Mouse (Mus musculus) lung, postnatal 0 days (tissue): ENCODE results near the gene Umad1. TPM values are rescaled to one million over a fixed set of nuclear protein-coding genes. Genes with fewer than 3 reads are reported as not detected.
A peak's percentile ranks its signal among the peaks of the same experiment; 100 is the strongest.

Source experiments
- ATAC-seq: fragments of 200-750 bp; cut with Nextera tagmentation; 2 replicates; pipeline ENCODE4 v1.8.0; 2017; ENCODE audit warnings: moderate library complexity
- DNase-seq: peaks from one replicate; pipeline ENCODE4 v3.0.0-alpha.2; 2016; ENCODE audit warnings: low spot score
- H3K27ac ChIP-seq: fragments of 300-500 bp; sonication (generic); 2 replicates; pipeline ENCODE4 v1.5.1; 2014; ENCODE audit warnings: antibody characterized with exemption, mild to moderate bottlenecking, low read length, mixed read lengths
- H3K27me3 ChIP-seq: fragments of 300-500 bp; sonication (generic); replicated peaks from 2 replicates; pipeline ENCODE4 v1.6.1; 2014; ENCODE audit warnings: low read length, mixed read lengths; ENCODE audit not compliant: insufficient read depth
- H3K36me3 ChIP-seq: fragments of 300-500 bp; sonication (generic); 2 replicates; pipeline ENCODE4 v1.6.1; 2014; ENCODE audit warnings: low read length, mixed read lengths; ENCODE audit not compliant: insufficient read depth
- H3K4me1 ChIP-seq: fragments of 300-500 bp; sonication (generic); 2 replicates; pipeline ENCODE4 v1.6.1; 2014; ENCODE audit warnings: antibody characterized with exemption, low read depth, low read length, mixed read lengths; ENCODE audit not compliant: insufficient read depth
- H3K4me2 ChIP-seq: fragments of 300-500 bp; sonication (generic); replicated peaks from 2 replicates; pipeline ENCODE4 v1.6.1; 2014; ENCODE audit warnings: low read depth, mild to moderate bottlenecking, low read length, moderate library complexity, mixed read lengths
- H3K4me3 ChIP-seq: fragments of 300-500 bp; sonication (generic); 2 replicates; pipeline ENCODE4 v1.5.1; 2014; ENCODE audit warnings: low read depth, low read length
- H3K9ac ChIP-seq: fragments of 300-500 bp; sonication (generic); replicated peaks from 2 replicates; pipeline ENCODE4 v1.6.1; 2014; ENCODE audit warnings: low read depth, mild to moderate bottlenecking
- H3K9me3 ChIP-seq: fragments of 300-500 bp; sonication (generic); 2 replicates; pipeline ENCODE4 v1.6.1; 2016; ENCODE audit warnings: low read length, mixed read lengths
- CTCF ChIP-seq: IDR thresholded peaks from 2 replicates; pipeline ENCODE4 v1.5.1; 2016; ENCODE audit warnings: antibody characterized with exemption, mild to moderate bottlenecking
- EP300 ChIP-seq: IDR thresholded peaks from 2 replicates; pipeline ENCODE4 v1.6.1; 2016; ENCODE audit warnings: antibody characterized with exemption, mild to moderate bottlenecking, control low read depth
- WGBS: fragments of 180-500 bp; shearing (Covaris S2); extraction: QIAGEN DNeasy Blood & Tissue Kit; methylation state at CpG from one replicate; pipeline ENCODE4 v1.1.7; 2014; 5-methylcytosine and 5-hydroxymethylcytosine counted together
- polyA plus RNA-seq: library from polyadenylated mRNA; unstranded; fragments of >200 nt; fragmentation: Nextera tagmentation; extraction: Ambion mirVana; gene quantifications from 2 replicates; pipeline ENCODE4 v1.2.1, GENCODE M21; 2015

Gene Umad1
- polyA plus RNA-seq, 1 experiment from 2014 or later: 17.6 TPM

- 59% methylated on average over 10 of the region's 10 CpGs for WGBS
- H3K36me3 ChIP-seq: no peaks in the 10 kb centered on the region
- peaks cover 10% of the 10 kb centered on the region; the same call in 1 of the 2 replicates for H3K4me1 ChIP-seq
- peak; percentile 61 for ATAC-seq
- H3K4me2 ChIP-seq: no peak overlapping the region
- TF ChIP-seq CTCF (no peak), EP300 (peak; percentile 66)
- no peaks in the 10 kb centered on the region for H3K9me3 ChIP-seq
- no peak overlapping the region for H3K9ac ChIP-seq
- H3K27me3 ChIP-seq: no peaks in the 10 kb centered on the region
- DNase-seq: peak; percentile 43
- no peak overlapping the region for H3K27ac ChIP-seq
- no peak overlapping the region for H3K4me3 ChIP-seq
These were observed 208.7 kb downstream of the Umad1 start for GRCm38 (mm10) chr6:8467667-8468337.

DNA sequence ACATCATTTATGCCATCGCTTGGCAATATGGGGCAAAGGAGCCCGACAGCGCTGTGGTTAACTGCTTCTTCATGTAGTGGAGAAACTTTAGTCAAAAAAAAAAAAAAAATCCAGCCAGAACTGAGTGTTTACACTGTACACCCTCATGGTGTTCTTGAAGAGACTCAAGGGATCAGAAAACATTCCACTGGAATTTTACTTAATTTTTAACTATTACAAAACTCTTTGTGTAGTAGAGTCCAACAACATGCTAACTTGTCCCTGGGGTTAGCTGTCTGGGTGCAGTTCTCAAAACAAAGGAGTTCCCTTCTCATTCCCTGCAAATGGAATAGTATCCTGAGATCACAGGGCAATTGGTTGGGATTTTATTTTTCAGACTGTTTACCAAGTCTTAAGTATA, 210.8 kb downstream of the Umad1 start:
- Histone ChIP-seq H3K4me1 (peaks cover 22% of the 10 kb centered on the region; the same call in 1 of the 2 replicates), H3K4me2 (no peak overlapping the region), H3K36me3 (no peaks in the 10 kb centered on the region), H3K27me3 (no peaks in the 10 kb centered on the region), H3K9ac (no peak overlapping the region), H3K27ac (no peak overlapping the region), H3K9me3 (no peaks in the 10 kb centered on the region), H3K4me3 (no peak overlapping the region)
- TF ChIP-seq CTCF (no peak), EP300 (peak; percentile 93)
- 41% methylated on average over 3 of the region's 3 CpGs for WGBS
- ATAC-seq (peak; percentile 70), DNase-seq (peak; percentile 84)

DNA sequence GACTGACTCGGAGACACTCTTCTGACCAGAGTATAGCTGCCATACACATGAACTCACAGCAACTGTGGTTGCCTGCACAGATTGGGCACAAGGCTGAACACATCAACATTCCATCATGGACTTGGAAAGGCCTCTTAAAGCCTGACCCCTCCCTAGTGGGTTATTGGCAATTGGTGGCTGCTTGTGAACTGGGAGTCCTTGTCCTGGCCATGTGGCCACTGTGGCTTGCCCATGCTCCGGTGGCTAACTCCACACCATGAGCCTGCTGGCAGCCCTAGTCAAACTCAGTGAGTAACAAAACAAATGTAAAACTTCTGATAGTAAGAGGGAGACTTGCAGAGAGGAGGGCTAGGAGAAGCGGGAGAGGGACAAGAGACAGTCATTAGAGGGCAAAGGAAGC, 213.0 kb downstream of the Umad1 start:
- H3K4me1 ChIP-seq: peaks cover 25% of the 10 kb centered on the region; the same call in 1 of the 2 replicates
- no peak overlapping the region for H3K9ac ChIP-seq
- no peaks in the 10 kb centered on the region for H3K36me3 ChIP-seq
- H3K4me3 ChIP-seq: no peak overlapping the region
- 69% methylated on average over 3 of the region's 3 CpGs for WGBS
- no peaks in the 10 kb centered on the region for H3K27me3 ChIP-seq
- no peak overlapping the region for H3K27ac ChIP-seq
- H3K9me3 ChIP-seq: no peaks in the 10 kb centered on the region
- TF ChIP-seq EP300 (no peak), CTCF (no peak)
- no peak overlapping the region for H3K4me2 ChIP-seq
- ATAC-seq: no peak
- no peak for DNase-seq

DNA sequence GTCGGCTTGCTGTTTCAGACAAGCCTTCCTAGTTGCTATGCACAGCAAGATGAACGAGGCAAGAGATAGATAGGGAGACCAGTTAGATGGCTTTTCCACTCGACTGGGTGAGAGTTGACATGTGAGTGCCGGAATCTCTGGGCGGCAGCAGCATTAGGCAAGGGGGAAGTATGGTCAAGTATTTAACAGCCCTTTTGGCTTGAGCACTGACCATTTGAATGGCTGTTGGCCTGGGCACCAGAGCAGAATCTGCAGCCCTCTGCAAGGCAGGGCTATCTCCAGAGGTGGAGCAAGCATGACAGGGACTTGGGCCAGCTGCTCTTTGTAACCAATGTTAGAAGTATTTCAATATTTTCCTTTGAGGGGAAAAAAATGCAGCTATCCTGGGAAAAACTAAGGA, 213.8 kb downstream of the Umad1 start:
- 14% methylated on average over 5 of the region's 5 CpGs for WGBS
- ATAC-seq: peak; percentile 75
- Histone ChIP-seq H3K27me3 (no peaks in the 10 kb centered on the region), H3K4me1 (peaks cover 25% of the 10 kb centered on the region; the same call in 1 of the 2 replicates), H3K4me3 (no peak overlapping the region), H3K36me3 (no peaks in the 10 kb centered on the region), H3K27ac (peak overlapping the region; percentile 52), H3K4me2 (no peak overlapping the region), H3K9me3 (no peaks in the 10 kb centered on the region), H3K9ac (no peak overlapping the region)
- no peak for TF ChIP-seq CTCF
- no peak for TF ChIP-seq EP300
- peak; percentile 70 for DNase-seq

DNA sequence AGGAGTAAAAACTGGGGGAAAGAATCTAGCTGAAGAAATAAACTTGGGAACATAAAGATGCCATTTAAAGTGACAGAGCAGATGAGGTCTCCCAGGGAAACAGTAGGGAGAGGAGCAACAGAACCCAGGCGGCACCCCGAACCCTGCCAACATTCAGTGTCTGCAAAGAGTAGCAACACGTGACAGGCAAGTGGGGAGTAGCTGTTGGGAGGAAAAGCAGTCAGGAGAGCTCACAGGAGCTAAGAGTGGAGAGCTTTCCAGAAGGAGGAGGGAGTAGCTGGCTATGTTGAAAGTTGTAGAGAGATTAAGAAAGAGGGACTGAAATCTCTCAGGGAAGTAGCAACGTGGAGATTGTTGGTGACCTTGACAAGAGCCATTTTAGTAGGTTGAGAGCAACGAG, 214.4 kb downstream of the Umad1 start:
- H3K27ac ChIP-seq: peak overlapping the region; percentile 52
- H3K4me1 ChIP-seq: peaks cover 25% of the 10 kb centered on the region; the same call in 1 of the 2 replicates
- H3K27me3 ChIP-seq: no peaks in the 10 kb centered on the region
- peak; percentile 90 for DNase-seq
- WGBS: 25% methylated on average over 5 of the region's 5 CpGs
- ATAC-seq: peak; percentile 80
- no peaks in the 10 kb centered on the region for H3K9me3 ChIP-seq
- no peak overlapping the region for H3K4me2 ChIP-seq
- no peak for TF ChIP-seq EP300
- no peaks in the 10 kb centered on the region for H3K36me3 ChIP-seq
- H3K9ac ChIP-seq: no peak overlapping the region
- H3K4me3 ChIP-seq: no peak overlapping the region

DNA sequence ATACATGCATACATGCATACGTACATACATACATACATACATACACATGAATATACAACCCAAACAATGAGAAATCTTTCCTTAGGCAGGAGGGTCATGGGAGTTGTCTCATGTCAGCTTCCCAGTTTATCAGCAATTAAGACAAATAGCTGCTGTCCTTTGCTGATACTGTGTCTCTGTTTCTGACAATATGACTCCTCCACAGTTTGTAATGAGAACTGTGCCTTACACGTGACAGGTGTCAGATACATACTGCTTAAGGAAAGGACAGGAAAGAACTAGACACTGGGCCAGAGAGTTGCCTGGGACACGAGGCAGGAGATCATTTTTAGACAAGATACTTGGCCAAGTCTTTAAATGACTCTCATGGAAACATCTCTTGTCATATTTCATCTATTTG, 215.2 kb downstream of the Umad1 start:
- no peaks in the 10 kb centered on the region for H3K27me3 ChIP-seq
- no peaks in the 10 kb centered on the region for H3K9me3 ChIP-seq
- H3K27ac ChIP-seq: no peak overlapping the region
- no peak overlapping the region for H3K9ac ChIP-seq
- DNase-seq (no peak), ATAC-seq (no peak)
- no peak overlapping the region for H3K4me3 ChIP-seq
- no peak for TF ChIP-seq EP300
- no peak for TF ChIP-seq CTCF
- H3K4me1 ChIP-seq: peaks cover 23% of the 10 kb centered on the region; the same call in 1 of the 2 replicates
- 60% methylated on average over 3 of the region's 3 CpGs for WGBS
- H3K4me2 ChIP-seq: no peak overlapping the region
- no peaks in the 10 kb centered on the region for H3K36me3 ChIP-seq
